Mouse (Mus musculus): ENCODE measurements around the gene Apbb2. TPM values are rescaled to one million over a fixed set of nuclear protein-coding genes. Genes with fewer than 3 reads are reported as not detected.

The Apbb2 gene
- total RNA-seq, 2 experiments from 2014 or later: 48.7 to 59.2 TPM

DNA sequence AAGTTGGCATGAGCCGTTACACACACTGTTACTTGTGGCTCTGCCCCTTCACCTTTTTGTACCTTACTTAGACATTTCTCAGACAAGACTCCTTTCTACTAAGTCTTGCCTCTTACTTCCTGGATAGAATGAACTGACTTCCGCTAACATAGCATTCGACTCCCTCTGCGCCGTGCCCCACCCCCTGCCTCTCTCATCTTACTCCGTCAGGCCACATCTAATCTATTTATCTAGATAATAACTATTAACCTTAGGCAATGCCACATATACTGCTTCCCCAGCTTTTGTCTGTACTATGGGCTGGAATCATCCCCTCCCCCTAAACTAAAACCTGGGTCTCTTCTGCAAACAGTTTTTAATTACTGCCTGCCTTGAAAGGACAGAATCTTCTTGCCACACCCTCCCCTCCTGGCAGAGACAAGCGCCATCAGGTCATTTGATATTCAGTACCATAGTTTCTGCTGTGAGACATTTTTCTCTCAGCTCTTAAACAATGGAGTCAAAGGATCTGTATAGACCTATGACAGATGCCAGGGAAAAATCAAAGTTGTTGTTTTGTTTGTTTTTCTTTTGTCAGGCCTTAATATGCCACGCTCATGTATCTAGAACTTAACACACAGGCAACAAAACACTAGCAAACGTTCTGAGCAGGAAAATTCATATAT is 203.4 kb downstream of the Apbb2 start:
- no peak for DNase-seq

DNA sequence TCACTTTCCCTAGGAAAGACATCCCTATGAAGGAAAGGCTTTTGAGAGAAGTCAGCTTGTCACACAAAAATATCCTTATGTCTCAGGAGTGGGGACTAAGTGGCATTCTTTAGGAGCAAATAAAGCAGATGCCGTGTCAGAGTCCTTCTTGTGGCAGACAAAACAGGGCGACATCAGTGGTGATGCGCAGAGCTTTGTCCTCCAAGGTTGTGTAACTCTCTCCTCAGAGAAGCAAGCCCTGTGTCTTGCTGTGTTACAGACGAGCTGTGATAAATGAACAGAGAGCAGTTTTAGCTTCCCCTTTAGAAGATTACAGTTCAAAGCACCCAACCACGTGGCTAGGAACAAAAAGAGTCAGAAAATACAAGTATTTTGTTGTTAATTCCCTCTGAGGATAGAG is 205.2 kb downstream of the Apbb2 start:
- DNase-seq: no peak

DNA sequence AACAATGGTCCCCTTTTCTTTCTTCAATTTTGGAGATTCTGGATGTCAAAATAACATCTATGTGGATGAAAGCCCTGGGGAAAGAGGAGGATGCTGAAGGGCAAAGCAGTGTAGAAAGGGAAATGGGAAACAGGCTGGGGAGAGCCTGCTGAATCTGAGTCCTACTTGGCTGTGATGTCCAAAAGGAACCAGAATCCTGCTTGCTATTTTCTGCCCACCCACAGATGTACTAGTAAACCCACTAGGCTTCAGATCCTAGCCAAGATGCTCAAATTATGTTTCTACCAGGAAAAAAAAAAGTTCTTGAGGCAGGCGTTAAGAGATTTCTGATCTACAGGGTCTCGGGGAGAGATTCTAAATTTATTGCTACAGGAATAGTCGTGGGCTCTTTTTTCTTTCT is 205.8 kb downstream of the Apbb2 start:
- DNase-seq: no peak

DNA sequence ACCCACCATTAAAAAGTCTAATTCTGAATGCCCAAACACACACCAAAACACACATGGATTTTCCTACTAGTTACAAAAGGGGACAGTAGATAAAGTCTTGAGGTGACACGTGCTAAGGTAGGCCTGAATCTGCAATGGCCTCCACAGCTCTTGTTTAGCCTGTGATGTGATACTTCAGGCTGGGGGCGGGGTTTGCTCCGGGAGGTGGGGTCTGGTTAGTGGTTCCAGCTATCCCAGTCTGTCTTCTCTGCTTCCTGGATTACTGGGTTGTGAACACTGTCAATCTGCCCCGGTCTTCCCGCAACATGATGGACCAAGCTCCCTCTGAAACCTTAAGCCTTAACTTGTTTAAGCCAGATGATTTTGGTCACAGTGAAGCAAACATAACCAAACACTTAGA is 210.0 kb downstream of the Apbb2 start:
- DNase-seq: no peak

DNA sequence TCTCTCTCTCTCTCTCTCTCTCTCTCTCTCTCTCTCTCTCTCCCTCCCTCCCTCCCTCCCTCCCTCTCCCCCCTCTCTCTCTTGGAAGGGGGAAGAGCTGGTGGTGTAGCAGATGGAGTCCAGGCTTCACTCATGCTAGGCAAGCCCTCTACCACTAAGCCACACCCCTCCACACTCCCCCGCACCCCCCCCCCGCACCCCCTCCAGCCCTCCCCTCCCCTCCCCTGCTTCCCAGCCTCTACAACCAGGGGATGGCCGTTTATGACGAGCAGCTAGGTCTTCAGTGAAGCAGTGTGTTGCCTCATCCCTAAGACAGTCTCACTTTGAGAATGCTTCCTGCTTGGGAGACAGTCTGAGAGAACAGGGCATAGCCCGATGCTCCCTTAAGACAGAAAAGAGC is 210.6 kb downstream of the Apbb2 start:
- DNase-seq: no peak

DNA sequence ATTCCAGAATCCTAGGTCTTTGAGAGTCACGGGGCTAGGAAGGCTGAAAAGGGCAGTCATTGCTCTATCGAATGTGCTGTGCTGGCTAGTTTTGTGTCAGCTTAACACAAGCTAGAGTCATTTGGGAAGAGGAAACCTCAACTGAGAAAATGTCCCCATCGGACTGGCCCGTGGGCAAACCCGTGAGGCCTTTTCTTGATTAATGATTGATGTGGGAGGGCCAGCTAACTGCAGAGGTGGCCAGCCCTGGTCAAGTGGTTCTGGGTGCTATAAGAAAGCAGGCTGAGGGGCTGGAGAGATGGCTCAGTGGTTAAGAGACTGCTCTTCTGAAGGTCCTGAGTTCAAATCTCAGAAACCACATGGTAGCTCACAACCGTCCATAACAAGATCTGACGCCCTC is 212.2 kb downstream of the Apbb2 start:
- DNase-seq: no peak

DNA sequence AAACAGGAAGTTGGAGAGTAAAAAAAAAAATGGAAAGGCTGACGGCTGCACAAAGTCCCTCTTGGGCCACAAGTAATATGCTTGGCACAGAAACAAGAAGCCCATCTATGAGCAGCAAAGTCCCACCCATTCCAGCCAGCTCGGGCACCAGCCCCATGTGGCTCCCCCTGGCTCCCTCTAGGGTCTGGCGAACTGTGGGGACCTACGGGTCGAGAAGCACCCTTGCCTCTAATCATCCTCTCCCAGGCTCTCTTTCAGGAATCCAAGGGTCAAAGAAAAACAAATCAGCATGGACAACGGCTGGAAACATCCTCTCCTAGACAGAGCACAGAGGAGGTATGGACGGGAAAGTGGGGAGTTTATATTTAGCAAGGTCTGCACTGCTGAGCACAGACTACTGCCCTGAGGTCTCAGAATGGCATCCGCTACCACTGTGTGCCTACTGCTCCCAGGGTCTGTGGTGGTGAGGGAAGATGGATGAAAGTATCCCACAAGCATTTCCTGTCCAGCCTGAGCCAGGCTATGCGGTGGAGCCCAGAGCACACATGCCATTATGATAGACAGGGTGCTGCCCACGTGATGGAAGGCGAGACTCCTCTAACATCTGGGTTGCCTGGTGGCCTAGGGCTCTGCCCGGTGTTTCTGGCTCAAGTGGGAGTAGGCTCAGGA is 212.7 kb downstream of the Apbb2 start:
- DNase-seq: no peak

DNA sequence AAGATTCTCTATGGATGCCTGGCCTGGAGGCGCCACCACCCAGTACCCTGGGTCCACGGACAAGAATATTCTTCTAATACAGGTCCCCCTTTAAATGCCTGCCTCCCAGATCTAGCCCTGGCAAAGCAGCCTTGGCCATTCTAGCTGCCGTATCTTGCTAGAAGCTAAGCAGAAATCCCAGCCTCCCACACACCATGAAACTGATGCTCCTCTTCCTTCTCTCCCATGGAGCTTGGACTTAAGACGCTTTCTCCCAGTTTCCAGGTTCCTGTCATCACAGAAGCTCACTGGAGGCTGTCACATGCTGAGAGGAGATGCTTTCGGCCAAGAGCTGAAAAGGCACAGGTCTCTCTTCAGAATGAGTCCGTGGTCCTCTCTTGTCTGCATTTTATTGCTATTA is 213.3 kb downstream of the Apbb2 start:
- no peak for DNase-seq

DNA sequence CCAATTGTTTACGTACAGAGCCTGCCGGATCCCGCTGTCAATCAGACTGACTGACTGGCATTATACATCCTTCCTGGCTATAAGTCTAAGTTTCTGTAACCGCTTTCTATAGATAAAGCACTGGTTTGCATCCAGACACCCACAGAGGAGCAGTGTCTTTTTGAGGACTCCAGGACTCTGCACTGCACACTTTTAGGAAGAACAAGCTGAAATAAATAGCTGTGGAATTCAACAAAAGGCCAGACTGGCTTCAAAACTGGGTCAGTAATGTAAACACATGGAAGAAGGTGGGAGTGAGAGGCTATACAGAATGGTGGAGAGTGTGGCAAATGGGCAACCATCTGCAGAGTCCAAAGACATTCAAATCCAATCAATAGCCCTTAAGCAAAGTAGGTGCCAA is 218.0 kb downstream of the Apbb2 start:
- DNase-seq: no peak

DNA sequence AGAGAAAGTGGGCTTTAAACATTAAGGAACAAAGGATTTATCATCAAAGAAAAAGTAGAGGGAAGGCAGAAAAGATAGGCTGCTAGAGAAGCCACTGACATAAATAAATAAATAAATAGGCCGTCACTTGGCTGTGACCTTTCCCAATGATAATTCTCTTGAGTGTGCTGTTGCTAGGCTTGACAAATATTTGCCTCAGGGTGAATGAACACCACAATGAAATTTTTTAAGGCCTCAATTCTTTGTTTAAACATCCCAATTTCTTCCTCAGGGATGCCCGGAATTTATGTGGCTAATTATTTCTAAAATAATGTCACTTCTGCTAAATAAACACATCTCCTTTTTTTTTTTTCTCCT is 219.3 kb downstream of the Apbb2 start:
- no peak for DNase-seq

DNA sequence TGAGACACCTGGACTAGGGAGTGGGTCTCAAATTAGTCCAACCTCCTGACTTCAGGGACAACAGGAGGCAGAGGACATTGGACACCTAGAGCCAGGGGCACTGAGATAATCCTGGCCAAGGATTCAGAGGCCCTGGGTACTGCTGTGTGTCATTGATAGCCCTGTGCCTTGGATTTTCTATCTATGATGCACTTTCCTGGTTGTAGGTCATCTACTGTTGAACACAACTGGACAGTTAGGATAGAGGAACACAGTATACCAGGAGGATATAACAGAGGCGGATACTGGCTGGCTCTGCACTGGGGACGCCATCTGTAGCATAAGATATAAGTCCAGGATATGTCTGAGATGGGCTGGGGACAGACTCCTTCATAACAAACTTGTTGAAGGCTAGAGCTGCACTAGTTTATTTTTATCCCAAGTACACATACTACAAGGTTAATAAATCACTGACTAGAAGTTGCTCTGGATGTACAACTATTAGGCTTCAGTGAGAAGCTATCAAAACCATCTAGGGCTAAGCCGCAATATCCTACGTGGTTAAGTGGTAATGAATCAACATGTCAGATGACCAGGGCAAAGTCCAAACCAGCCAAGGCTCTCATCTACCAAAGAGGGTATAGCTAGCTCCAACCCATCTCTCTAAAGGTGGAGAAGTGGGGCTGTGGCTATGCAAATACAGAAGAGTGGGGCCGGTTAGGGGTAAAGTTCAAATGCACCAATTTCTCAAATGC is 219.9 kb downstream of the Apbb2 start:
- DNase-seq: no peak

DNA sequence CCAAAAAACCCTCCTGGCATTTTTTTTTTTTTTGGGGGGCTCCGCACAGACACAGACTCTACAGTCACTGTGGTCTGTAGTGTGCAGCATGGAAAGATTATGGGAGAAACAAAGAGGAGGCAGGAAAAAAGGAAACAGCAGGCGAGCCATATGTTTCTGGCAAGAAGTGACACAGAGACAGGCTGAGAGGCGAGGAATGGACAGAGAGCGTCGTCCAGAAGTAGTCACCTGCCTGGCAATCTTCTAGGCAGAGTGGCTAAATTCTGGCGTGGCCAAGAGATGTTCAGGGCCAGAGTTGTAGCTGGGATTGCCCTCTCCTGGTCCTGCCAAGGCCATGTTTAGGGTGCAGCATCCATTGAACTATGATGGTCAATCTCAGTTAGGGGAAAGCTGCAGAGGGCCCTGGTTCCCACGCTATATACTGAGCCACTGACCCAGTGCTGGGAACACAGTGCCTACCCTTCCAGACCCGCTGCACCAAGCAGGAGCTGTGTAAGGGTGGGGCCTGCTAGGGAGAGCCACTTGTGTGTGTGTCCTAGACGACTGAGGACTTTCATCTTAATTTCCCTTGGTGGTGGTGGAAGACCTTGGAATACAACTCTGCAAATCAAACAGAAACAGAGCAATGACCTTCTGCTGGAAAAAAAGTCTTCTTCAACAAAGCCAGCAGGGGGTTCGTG is 224.7 kb downstream of the Apbb2 start:
- no peak for DNase-seq

DNA sequence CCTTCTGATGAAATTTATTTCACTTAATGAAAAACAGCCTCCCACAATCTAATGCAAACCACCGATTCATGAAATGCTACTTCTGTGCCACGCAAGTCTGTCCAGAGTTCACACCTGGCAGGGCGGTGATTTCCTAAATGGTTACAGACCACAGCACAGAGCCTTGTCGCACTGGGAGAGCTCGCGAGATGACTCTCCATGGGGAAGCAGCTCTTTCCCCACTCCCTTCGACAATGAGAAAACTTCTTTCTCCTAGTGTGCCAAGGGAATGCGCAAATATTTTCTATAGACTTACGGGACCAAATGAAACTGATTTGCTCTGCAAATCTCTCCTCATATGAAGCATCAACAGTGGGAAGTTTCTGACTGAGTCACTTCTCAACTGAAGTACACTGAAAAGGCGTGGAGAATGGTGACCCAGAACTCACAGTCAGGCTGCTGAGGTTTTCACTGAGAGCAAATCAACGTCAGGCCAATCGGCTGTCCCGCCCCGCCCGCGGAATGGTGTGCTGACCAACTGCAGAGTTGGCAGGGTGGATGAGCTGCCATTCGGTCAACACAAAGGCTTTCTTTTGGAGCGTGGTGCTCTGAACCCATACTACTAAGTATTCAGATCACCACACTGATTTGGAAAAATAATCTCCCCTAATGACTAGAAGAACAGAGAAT is 225.6 kb downstream of the Apbb2 start:
- DNase-seq: no peak

DNA sequence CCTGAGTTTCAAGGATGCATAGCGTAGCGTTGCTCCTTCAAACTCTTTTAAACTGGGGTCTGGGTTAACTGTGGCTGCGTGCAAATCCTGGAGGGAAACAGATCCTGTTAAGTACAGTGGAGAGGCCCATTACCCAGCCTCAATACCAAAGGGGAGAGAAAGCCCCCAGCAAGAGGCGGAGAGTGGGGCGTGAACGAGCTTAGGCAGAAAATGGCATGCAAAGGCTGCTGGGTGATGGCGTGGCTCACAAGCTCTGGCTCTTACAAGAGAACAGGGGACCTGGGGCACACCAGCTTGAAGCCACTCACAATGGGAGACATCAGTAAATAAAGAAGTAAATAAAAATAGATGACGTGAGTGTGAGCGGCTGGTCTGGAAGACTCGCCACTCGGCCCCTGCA is 226.8 kb downstream of the Apbb2 start:
- no peak for DNase-seq

DNA sequence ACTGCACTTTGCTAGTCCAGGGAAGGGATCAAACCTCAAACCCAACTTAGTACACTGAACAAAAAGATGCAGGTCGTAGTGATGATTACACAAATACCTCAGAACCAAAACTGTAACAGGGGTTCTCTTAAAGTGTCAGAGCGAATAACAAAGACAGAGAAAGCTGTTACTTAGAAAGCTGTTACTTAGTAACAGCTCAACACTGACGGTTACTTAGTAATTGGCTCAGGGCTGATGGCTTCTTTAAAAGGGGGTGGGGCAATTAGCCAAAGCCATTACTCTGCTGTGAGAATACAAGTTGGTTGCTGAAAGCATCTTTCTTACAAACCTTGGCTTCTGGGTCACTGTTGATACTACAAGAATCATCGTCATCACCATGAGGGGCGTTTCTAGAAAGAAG is 227.3 kb downstream of the Apbb2 start:
- DNase-seq: no peak

DNA sequence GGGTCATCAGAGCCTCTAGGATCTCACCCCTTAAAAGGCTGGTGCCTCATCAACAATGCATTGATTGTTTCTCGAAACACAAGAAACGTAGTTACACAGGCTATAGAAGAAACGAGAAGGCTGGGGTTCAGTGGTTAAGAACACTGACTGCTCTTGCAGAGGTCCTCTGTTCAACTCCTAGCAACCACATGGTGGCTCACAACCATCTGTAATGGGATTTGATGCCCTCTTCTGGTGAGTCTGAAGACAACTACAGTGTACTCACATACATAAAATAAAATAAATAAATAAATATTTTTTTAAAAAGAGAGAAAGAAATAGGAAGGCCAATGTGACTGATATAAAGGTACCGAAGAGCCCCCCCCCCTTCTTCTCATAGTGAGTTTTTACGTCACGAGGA is 228.0 kb downstream of the Apbb2 start:
- no peak for DNase-seq

DNA sequence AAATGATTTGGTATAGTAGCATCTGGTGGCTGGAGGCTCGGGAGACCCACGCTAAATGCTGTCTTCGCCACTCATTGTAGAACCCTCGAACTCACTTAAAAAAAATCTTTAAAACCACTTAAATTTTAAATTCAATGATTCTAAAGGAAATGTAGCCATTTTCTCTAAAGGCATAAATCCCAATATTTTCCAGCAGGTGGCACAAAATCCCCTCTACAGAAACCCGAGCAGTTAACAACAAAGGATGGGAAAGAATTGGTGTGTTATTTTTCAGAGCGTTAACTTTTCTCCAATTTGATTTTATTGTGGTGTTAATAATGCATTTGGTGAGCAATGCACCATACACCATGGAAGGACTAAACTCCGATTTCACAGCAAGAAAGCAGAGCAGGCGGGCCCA is 231.1 kb downstream of the Apbb2 start:
- DNase-seq: no peak

DNA sequence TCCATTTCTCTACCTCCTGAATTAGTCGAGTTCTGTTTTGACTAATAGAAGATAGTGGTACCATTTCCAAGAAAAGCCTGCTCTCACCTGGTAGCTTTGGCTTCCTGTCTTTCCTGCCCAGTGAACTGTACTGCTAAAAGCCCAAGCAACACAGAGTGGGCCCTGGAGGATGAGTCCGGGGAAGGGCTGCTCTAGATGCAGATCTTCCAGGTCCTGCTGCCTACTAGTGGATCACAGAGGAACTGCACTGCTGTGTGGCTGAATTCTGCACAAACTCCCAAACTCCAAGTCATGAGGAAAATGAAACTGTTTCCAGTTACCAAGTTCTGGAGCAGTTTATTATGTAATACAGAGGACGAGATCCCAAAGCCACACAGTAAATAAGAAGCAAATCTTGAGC is 232.9 kb downstream of the Apbb2 start:
- DNase-seq: no peak

DNA sequence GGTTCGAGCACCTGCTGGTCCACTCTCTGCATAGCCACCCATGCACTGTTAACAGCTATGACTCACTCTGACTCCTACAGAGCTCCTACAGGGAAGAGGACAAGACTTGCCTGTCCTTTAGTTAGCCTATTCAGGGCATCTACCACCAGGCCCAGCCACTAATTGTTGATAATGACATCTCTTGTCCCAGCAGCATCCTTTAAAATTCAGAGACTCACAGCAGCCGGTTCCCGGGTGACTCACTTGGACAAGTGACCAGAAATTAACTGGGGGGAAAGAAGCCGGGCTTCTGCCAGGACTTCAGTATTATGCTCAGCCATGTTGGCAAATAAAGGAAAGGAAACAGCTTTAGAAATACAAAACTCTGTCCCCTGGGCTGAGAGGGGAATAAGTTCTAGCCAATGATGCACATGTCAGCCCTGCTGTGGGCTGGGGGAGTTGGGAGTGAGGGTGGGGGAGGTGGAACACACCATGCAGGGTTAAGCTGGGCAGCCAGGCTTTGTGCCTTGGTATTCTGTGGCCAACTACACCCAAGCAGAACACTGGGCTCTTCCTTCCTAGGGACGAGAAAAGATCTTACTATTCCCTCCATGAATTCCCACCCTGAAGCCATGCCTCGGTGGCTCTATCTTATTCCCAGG is 233.7 kb downstream of the Apbb2 start:
- DNase-seq: no peak

DNA sequence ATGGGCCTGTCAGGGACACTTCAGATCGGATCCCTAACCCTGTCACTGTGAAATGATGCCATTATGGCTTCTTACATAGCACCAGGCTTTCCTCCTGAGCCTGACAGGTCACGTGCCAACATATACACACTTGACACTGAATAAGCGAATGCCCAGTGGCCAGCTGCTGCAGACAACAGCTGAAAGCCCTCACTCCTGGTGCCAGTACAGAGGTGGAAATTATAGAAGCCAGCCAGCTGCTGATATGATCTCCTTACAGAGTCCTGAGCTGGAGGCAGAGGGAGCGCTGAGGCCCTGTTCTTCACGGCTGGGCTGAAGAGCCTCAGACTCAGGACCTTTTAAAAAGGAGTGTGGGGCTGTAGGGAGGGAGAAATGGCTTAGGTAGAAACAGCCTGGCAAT is 234.5 kb downstream of the Apbb2 start:
- no peak for DNase-seq

DNA sequence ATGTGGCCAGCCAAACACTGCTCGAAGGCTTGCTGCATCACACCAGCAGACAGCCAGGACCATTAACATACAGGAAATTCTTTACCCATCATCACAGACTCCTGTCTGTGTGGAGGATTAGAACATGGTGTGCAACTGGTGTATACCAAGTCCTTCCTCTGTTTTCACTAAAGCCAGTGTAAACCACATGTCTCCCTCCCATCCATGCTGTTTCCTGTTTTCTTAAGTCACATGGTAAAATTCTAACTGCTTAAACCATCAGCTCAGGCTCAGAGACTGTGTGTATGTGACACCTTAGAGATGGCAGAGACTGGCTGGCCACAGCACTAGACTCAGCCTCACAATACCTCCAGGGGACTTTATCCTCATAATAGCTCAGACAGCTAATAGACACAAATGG is 236.5 kb downstream of the Apbb2 start:
- DNase-seq: no peak

DNA sequence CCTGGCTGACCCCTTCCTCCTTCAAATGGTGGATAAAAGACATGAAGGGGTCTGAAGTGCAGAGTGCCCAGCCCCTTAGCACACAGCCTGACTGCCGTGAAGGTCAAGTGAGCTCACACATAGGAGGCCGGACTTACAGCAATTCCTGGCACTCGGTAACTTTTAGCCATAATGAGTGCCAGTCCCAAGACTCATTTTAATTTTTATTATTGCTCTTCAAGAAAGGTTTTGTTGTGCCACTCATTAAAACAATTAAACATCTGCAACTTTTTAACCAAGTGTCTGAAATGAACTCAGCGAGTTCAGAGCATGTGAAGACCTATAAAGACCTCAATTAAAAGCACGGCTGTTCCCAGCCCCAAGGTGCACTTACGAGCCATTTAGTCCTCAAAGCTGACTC is 239.6 kb downstream of the Apbb2 start:
- no peak for DNase-seq
